Mouse (Mus musculus) midbrain, embryonic 16.5 days (tissue): Measurements from ENCODE around the gene Otulinl. TPM values are rescaled to one million over a fixed set of nuclear protein-coding genes. Genes with fewer than 3 reads are reported as not detected.

Experiments used
- ATAC-seq: fragments of 200-750 bp; cut with Nextera tagmentation; 2 replicates; pipeline ENCODE4 v1.8.0; 2017; ENCODE audit warnings: moderate TSS enrichment
- H3K27ac ChIP-seq: fragments of 300-500 bp; sonication (generic); 2 replicates; pipeline ENCODE4 v1.5.1; 2014; ENCODE audit warnings: mild to moderate bottlenecking, low read length, mixed read lengths
- H3K27me3 ChIP-seq: fragments of 300-500 bp; sonication (generic); 2 replicates; pipeline ENCODE4 v1.6.1; 2014; ENCODE audit warnings: low read depth, low read length, mixed read lengths; ENCODE audit not compliant: control insufficient read depth, insufficient read depth
- H3K36me3 ChIP-seq: fragments of 300-500 bp; sonication (generic); 2 replicates; pipeline ENCODE4 v1.6.1; 2014; ENCODE audit warnings: mild to moderate bottlenecking, low read length, moderate library complexity, mixed read lengths; ENCODE audit not compliant: control insufficient read depth, insufficient read depth
- H3K4me1 ChIP-seq: fragments of 300-500 bp; sonication (generic); 2 replicates; pipeline ENCODE4 v1.6.1; 2014; ENCODE audit warnings: mild to moderate bottlenecking, low read length, mixed read lengths; ENCODE audit not compliant: control insufficient read depth, insufficient read depth
- H3K4me2 ChIP-seq: fragments of 300-500 bp; sonication (generic); 2 replicates; pipeline ENCODE4 v1.6.1; 2014; ENCODE audit warnings: mild to moderate bottlenecking, low read length, mixed read lengths
- H3K4me3 ChIP-seq: fragments of 300-500 bp; sonication (generic); 2 replicates; pipeline ENCODE4 v1.5.1; 2014; ENCODE audit warnings: low read depth, mild to moderate bottlenecking, low read length, moderate library complexity, mixed read lengths
- H3K9ac ChIP-seq: fragments of 300-500 bp; sonication (generic); 2 replicates; pipeline ENCODE4 v1.6.1; 2014; ENCODE audit warnings: low read depth, low read length, mixed read lengths
- H3K9me3 ChIP-seq: fragments of 300-500 bp; sonication (generic); replicated peaks from 2 replicates; pipeline ENCODE4 v1.6.1; 2014; ENCODE audit warnings: mild to moderate bottlenecking, low read length, mixed read lengths; ENCODE audit not compliant: control insufficient read depth, poor library complexity, severe bottlenecking
- WGBS: fragments of 180-500 bp; shearing (Covaris S2); extraction: QIAGEN DNeasy Blood & Tissue Kit; methylation state at CpG from one replicate; pipeline ENCODE4 v1.1.7; 2014; 5-methylcytosine and 5-hydroxymethylcytosine counted together
- polyA plus RNA-seq: library from polyadenylated mRNA; unstranded; fragments of >200 nt; fragmentation: Nextera tagmentation; extraction: Ambion mirVana; gene quantifications from 2 replicates; pipeline ENCODE4 v1.2.1, GENCODE M21; 2015

Otulinl gene
- polyA plus RNA-seq, 1 experiment from 2014 or later = 14.6 TPM

DNA sequence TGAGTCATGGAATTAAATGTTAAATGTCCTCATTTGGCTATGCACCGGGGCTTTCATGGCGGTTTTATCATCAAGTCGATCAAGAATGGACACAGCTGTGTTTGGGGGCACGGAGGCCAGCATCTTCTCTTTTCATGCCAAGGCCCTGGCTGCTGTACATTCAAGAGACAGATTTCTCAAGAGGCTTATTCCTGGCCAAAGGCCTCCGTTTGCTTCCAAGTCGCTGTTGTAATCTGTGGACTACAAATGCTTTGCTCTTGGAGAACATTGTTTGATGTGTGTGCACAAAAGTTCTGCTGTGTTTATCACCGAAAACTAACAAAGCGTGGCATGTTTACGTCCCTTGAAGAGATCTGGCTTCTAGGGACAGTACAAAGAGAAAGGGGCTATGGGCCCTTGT lies 29.3 kb upstream of the Otulinl start:
- Histone ChIP-seq H3K4me2 (no peak overlapping the region), H3K9me3 (no peaks in the 10 kb centered on the region), H3K27me3 (no peaks in the 10 kb centered on the region), H3K36me3 (no peaks in the 10 kb centered on the region), H3K9ac (no peak overlapping the region), H3K27ac (no peak overlapping the region), H3K4me1 (no peaks in the 10 kb centered on the region), H3K4me3 (no peak overlapping the region)
- no peak for ATAC-seq
- WGBS = 82% methylated on average over 9 of the region's 9 CpGs

DNA sequence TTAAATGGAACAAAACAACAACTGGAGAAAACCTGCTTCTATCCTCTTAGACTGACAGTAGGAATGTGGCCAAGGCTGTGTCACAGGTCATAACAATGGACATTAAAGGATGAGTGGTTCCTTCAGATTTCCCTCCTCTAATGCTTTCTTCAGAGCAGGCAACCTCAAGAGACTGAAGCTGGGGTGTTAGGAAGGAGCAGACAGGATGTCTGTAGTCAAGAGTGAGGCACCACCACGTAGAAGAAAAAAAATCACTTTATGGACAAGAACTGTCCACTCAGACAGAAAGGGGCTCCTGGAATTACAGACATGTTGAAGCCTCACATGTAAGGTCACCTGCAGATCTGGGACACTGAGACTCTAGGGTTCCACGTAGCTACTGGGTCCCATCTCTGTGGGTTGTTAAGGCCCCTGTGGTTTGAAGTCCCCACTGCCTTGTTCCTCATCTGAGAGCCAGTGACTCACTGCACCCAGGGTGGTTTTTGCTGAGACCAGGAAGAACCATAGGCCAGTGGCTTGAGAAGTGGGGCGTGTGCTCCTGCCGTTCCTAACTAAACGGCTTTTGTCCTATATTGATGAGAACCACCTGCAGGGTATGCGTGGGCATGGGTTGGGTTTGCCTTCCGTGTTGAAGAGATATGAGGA lies 27.7 kb upstream of the Otulinl start:
- no peak for ATAC-seq
- Histone ChIP-seq H3K4me2 (no peak overlapping the region), H3K36me3 (no peaks in the 10 kb centered on the region), H3K9me3 (no peaks in the 10 kb centered on the region; the same call in 1 of the 2 replicates), H3K27ac (no peak overlapping the region), H3K27me3 (no peaks in the 10 kb centered on the region), H3K9ac (no peak overlapping the region), H3K4me3 (no peak overlapping the region), H3K4me1 (no peaks in the 10 kb centered on the region)
- 89% methylated on average over 7 of the region's 7 CpGs for WGBS

DNA sequence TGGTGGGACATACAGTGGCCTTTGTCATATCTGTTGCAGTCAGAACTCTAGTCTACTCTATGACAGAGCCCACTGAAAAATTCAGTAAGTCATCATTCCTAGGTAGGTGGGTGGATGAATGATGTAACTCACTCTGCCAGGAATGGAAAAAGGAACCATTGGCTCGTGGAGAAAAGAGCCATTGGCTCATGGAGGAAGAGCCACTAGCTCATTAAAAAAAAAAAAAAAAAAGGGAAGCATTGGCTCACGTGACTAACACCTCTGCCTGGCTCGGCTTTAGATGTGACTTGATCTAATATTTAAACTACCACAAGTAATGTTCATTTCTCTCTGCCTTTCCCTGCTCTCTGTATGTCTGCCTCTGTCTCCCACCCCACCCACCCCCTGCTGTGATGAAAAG lies 27.1 kb upstream of the Otulinl start:
- H3K4me3 ChIP-seq = no peak overlapping the region
- H3K27me3 ChIP-seq = no peaks in the 10 kb centered on the region
- H3K36me3 ChIP-seq = no peaks in the 10 kb centered on the region
- H3K4me2 ChIP-seq = no peak overlapping the region
- H3K4me1 ChIP-seq = no peaks in the 10 kb centered on the region
- no peak for ATAC-seq
- H3K9me3 ChIP-seq = no peaks in the 10 kb centered on the region; the same call in 1 of the 2 replicates
- 72% methylated on average over 3 of the region's 3 CpGs for WGBS
- H3K27ac ChIP-seq = no peak overlapping the region
- H3K9ac ChIP-seq = no peak overlapping the region

DNA sequence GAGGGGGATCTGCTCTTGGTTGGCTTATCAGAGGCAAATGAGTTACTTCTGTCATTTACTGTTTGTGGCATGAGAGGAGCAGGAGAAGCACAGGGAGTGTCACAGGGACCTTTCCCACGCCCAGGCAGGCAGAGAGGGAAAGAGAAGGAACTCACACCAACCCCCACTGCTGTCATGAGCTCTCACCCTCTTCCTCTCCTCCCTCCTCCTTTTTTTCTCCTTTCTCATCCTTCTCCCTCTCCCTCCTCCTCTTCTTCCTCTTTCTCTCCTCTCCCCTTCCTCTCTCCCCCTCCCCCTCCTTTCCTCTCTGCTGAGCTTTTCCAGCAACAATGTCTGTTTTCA lies 21.6 kb upstream of the Otulinl start:
- WGBS = 50% methylated on average over 1 of the region's 1 CpGs
- ATAC-seq = no peak
- H3K27ac ChIP-seq = no peak overlapping the region

DNA sequence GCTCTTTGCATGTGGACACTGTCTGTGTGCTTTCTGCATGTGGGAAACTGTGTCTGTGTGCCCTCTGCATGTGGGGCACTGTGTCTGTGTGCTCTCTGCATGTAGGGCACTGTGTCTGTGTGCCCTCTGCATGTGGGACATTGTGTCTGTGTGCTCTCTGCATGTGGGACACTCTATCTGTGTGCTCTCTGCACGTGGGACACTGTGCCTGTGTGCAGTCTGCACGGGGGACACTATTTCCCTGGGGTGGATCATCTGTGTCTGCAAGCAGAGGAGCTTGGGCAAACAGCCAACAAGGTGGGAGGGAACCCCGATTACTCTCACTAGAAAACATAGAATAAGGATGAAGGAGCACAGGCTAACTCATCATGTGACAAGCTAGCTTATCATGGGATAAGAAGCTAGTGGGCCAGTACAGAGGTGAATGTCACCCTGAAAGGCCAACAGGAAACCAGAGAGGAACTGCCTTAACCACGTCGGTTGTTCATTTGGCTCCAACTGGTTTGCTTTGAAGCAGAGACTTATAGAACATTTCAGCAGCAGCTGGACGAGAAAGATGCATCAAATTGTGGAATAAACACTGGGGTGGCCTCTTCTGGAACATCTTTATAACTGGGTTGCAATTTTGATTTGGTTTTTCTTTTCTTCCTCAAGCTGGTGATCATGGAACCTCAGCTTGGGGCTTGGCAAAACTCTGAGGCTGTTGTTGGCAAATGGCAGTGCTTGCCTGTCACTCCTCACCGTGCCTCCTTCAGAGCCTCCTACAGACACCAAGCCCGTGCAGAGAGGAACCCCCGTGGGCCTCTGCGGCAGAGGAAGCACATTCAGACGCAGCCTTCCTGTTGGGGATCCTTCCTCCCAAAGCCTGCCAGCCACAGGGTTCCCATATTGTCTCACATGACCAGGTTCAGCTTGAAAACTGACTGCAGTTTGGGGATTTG lies 20.9 kb upstream of the Otulinl start:
- WGBS = 37% methylated on average over 11 of the region's 11 CpGs
- Histone ChIP-seq H3K9ac (no peak overlapping the region), H3K27ac (no peak overlapping the region), H3K4me1 (peaks cover 5% of the 10 kb centered on the region; the same call in 1 of the 2 replicates), H3K36me3 (no peaks in the 10 kb centered on the region), H3K9me3 (no peaks in the 10 kb centered on the region; the same call in 1 of the 2 replicates), H3K27me3 (no peaks in the 10 kb centered on the region), H3K4me3 (no peak overlapping the region), H3K4me2 (no peak overlapping the region)
- ATAC-seq = no peak

More for the DNA sequence above, 21.6 kb upstream of the Otulinl start:
- no peaks in the 10 kb centered on the region; the same call in 1 of the 2 replicates for H3K9me3 ChIP-seq
- H3K27me3 ChIP-seq = no peaks in the 10 kb centered on the region
- H3K36me3 ChIP-seq = no peaks in the 10 kb centered on the region
- H3K4me1 ChIP-seq = peaks cover 5% of the 10 kb centered on the region; the same call in 1 of the 2 replicates
- H3K9ac ChIP-seq = no peak overlapping the region
- no peak overlapping the region for H3K4me3 ChIP-seq
- H3K4me2 ChIP-seq = no peak overlapping the region

DNA sequence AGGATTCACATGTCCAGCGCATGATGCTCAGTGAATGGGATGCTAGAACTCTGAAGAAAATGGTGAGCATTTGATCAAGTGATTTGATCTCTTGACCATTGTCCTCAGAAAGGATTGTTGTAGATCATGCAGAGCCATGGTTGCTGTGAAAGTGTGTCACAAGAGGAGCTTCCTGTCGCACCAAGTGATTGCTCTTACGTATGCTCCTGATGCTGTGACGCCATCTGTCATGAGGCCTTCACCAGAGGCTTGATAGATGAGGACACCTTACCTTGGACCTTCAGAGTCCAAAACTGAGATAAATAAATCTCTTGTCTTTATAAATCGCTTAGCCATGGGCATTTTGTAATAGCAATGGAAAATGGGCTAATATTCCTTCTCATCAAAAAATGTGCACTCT lies 16.3 kb upstream of the Otulinl start:
- H3K4me3 ChIP-seq = no peak overlapping the region
- H3K27me3 ChIP-seq = no peaks in the 10 kb centered on the region
- ATAC-seq = no peak
- H3K4me2 ChIP-seq = no peak overlapping the region
- H3K36me3 ChIP-seq = no peaks in the 10 kb centered on the region
- H3K4me1 ChIP-seq = 0 out of 2 replicates have a peak, but pooled peaks cover under 1% of the 10 kb centered on the region
- no peaks in the 10 kb centered on the region for H3K9me3 ChIP-seq
- 95% methylated on average over 5 of the region's 5 CpGs for WGBS
- no peak overlapping the region for H3K9ac ChIP-seq
- H3K27ac ChIP-seq = no peak overlapping the region

DNA sequence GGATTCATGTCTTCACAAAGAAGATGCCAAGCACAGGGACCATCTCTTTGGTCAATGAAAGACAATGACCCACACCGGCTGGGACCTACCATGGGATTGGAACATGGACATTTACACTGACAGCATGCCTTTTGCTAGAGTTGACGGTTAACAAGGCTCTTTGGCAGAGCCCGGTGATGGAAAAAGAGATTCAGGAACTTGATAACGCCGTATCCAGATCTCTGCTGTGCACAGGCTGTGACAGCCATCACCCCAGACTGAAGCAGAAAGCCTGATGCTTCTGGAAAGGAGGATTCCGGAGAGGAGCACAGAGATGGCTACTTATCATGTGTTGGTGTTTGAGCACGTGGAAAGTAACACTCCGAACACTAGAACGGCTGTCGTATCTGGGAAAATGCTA lies 11.9 kb upstream of the Otulinl start:
- H3K9ac ChIP-seq = no peak overlapping the region
- H3K36me3 ChIP-seq = no peaks in the 10 kb centered on the region
- H3K4me1 ChIP-seq = no peaks in the 10 kb centered on the region
- no peak for ATAC-seq
- no peak overlapping the region for H3K27ac ChIP-seq
- no peak overlapping the region for H3K4me2 ChIP-seq
- H3K9me3 ChIP-seq = no peaks in the 10 kb centered on the region
- no peak overlapping the region for H3K4me3 ChIP-seq
- 91% methylated on average over 10 of the region's 10 CpGs for WGBS
- H3K27me3 ChIP-seq = no peaks in the 10 kb centered on the region

DNA sequence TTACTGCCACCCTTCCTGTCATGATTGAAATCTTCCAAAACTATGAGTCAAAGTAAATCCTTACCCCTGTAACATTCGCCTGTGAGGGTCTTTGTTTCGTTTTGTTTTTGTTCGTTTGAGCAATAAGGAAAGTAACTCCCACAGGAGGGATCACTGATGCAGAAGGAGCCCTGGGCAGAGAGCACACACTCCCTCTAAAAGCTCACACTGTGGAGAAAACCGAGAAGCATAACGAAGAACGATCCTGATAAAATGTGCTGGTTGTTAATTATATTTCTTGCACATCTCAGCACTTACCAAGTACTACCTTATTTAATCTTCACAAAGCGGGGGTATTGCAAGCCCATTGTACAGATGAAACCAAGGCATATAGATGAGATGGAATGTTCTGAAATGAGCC lies 10.8 kb upstream of the Otulinl start:
- no peak for ATAC-seq
- Histone ChIP-seq H3K27ac (no peak overlapping the region), H3K4me3 (no peak overlapping the region), H3K27me3 (no peaks in the 10 kb centered on the region), H3K9me3 (no peaks in the 10 kb centered on the region), H3K4me1 (no peaks in the 10 kb centered on the region), H3K4me2 (no peak overlapping the region), H3K9ac (no peak overlapping the region), H3K36me3 (no peaks in the 10 kb centered on the region)
- WGBS = 73% methylated on average over 7 of the region's 7 CpGs

DNA sequence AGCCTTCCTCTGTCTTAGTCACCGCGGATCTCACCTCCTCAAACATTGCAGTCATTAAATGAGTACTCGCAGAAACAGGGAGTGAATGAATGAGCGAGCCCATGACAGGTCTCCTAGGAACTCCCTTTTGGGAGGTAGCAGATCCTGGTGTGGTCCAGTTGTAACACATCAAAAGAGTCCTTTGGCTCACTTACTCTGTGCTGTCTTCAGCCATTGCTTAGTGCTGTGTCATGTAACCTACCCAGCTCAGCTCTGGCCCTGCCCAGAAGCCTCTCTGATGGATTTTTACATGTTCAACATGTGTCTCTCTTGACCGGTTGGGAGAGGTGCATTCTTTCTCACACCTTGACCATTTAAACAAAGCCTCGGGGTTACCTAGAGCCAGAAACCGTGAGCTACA lies 9.8 kb upstream of the Otulinl start:
- no peak for ATAC-seq
- WGBS = 92% methylated on average over 7 of the region's 7 CpGs
- no peaks in the 10 kb centered on the region for H3K9me3 ChIP-seq
- H3K4me2 ChIP-seq = no peak overlapping the region
- H3K27me3 ChIP-seq = no peaks in the 10 kb centered on the region
- no peaks in the 10 kb centered on the region for H3K36me3 ChIP-seq
- no peak overlapping the region for H3K9ac ChIP-seq
- H3K4me3 ChIP-seq = no peak overlapping the region
- no peak overlapping the region for H3K27ac ChIP-seq
- no peaks in the 10 kb centered on the region for H3K4me1 ChIP-seq
